Mouse (Mus musculus) layer of hippocampus, adult 9-11 months (tissue): Measurements from ENCODE around the gene 4933427D14Rik.

Source experiments
- DNase-seq: peaks from one replicate; pipeline ENCODE4 v3.0.0; 2022

The 4933427D14Rik gene

DNA sequence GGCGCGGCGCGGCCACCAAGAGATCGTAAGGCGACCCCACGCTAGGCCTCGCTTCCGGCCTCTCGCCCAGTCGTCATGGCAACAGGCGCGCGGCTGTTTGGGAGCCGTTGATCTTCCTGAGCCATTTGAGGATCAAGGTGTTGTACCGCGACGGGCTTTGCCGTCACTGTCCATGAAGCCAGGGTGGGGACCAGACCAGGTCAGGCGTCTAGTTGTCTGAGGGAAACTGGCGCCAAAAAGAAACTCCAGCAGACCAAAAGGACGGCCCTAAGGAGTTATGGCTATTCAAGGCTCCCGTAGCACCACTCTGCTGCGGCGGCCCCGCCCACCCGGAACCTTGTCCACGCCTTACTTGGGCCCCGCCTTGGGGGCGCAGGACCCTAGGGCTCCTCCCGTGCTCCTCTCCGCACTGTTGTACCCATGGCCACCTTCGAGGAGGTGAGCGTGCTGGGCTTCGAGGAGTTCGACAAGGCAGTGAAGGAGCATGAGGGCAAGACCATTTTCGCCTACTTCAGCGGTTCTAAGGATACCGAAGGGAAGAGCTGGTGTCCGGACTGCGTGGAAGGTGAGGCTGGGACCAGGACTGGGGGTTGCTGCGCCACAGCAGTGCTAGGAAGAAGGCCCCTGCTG lies at the start of gene 4933427D14Rik, which contains the start of gene Txndc17:
4933427D14Rik (minus strand) TSS at position 256 of the 630 bp plus-strand sequence.
Txndc17 (plus strand) TSS at position 344 of the 630 bp plus-strand sequence.
- peak; percentile 87 for DNase-seq

DNA sequence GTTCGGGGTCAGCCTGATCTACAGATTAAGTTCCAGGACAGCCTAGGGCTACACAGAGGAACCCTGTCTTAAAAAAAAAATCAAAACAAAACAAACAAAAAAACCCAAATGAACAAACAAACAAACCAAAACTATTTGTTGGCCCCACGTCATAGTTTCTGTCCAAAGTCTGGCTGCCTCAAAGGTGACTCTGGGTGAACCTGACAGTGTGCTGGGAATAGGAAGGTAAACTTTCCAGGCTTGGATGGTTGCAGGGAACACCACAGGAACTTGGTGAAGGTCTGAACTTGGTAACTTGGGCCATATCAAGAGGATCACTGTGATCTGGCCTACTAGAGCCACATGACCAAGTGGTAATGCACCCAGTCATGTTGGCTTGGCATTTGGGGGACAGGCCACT lies 49.2 kb upstream of the 4933427D14Rik start:
- DNase-seq: no peak

DNA sequence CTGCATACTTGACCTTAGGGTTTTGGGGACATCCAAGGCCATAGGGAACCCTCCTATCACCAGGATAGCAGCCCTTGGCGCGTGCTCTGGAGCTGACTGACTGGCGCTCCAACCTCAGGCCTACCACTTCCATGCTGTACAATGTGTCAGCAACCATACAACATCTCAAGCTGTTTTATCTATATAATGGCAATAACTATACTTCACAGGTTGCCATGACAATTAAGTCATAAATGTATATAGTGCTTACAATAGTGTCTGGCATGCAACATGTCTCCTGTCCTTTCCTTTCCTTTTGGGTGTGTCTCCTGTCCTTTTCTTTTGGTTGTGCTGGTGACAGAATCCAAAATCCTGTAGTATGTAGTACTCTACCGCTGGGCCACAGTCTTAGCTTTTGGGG lies 48.4 kb upstream of the 4933427D14Rik start:
- DNase-seq: no peak

DNA sequence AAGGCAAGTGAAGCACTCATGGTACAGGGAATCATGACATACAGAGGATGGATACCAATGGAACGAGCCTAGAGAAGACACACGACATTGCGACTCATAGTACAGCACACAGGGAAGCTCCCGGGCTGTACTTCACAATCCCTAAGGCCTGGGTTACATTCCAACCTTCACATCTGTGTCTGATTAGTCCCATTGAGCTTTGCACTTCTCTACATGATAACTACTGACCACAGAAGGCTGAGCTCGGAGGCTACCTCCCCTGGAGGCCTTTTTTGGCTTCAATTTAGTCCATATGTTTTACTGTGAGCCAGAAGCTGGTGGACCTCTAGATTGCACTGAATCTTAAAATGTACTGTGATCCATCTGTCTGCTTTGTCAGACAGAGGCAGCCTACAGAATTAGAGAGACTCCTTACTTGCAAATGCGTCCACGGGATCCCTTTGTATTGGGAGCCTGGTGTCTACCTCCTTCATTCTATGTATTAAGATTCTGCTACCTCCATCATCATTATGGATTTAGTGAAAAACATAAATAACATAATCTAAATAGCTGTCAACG lies 38.0 kb upstream of the 4933427D14Rik start:
- DNase-seq: peak; percentile 23

DNA sequence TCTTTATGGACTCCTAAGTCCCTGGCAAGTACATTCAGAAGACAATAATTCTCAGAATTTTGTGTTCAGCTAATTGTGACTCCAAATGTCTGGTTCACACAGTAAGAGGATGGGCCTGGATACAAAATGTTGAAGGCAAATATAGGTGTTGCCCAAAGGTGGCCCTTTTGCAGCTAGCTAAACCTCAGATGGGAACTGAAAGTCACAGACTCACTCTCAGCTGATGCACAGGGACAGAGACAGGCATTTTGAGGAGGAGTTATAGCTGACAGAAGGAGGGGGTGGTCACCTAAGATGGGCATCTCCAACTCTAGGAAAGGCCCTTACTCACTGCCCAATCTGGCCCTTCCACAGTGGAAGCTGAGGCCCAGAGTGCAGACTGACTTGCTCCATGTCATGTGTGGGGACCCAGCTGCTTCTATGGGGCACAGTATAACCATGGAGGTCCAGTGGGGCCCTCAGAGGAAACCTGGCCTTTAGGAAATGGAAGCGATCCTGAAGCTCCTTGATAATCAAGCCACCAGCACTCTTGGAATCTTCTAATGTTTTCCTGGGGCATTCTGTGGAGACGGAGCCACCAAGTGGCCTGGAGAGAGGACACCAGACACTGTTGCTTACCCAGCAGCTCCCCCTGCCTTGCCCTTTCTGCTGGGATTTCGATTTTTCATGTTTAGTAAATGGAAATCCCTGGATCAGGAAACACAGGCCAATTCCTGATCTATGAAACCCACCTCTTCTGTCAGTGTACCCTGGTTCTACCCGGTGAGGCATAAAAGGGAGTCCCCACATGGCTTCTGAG lies 33.0 kb upstream of the 4933427D14Rik start:
- DNase-seq: no peak

DNA sequence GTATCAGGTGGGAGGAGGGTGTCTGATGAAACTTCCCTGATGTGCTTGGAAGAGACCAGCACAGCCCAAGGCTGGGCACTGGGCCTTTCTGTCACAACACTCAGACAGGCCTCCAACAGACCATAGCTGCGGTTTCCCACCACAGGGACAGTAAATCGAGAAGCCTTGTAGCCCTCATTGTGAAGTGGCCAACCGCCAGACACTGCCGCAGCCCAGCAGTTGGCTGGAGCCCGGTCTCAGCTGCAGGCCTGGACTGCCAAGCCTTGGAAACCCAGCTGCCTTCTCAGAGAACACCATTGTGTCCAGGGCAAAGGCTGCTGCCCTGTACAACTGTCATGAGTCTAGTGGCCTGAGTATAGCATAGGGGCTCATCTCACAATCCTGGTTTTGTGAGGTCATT lies 26.8 kb upstream of the 4933427D14Rik start:
- peak; percentile 86 for DNase-seq

DNA sequence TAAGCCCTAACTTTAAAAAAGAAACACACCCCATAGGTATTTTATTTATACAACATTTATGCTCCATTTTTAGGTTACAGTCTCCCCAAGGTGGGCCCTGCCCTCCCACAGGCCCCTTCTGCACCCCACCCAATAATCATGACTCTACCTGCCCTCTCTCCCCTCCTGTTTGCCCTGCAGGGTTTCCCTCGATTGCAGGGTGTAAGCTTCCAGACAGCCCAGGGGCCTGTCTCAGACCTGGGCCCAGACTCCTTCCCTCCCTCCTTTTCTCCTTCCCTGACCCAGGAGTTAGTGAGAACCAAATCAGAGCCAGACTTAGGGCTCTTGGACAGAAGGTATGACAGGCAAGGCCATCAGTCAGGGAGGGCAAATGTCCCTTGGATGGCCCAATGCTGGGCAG lies 25.7 kb upstream of the 4933427D14Rik start:
- DNase-seq: no peak

DNA sequence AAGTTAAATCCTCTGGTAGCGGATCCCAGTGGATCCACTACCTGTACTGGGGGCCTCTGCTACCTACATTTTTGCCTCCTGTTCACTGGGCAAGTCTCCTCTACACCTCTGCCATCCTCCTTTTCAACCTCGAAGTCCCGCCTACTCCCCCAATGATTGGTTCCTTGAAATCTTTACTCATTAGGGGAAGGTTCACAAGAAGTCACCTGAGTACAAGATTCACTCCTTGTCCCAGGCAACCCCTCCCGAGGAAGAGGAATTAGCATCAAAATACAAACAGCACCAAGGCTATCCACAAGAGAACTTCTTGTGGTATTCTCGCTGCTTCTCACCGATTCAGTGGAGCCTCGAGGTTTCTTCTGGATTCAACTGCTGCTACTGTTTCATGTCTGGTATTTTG lies 24.8 kb upstream of the 4933427D14Rik start:
- DNase-seq: no peak

DNA sequence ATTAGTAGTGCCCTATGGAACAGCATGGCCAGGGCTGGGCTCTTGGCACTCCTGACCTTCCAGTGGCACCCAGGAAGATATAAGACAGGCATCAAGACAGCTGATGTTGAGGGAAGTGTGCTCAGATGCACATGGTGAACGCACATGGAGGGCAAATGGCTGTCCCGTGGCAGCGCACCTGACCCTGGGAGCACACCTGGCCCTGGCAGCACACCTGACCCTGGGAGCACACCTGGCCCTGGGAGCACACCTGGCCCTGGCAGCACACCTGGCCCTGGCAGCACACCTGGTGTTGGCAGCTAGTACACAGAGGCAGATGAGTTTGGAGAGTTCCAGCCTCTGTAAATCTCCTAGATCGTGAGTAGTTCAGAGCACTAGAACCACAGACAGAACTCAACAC lies 21.3 kb upstream of the 4933427D14Rik start:
- DNase-seq: no peak

DNA sequence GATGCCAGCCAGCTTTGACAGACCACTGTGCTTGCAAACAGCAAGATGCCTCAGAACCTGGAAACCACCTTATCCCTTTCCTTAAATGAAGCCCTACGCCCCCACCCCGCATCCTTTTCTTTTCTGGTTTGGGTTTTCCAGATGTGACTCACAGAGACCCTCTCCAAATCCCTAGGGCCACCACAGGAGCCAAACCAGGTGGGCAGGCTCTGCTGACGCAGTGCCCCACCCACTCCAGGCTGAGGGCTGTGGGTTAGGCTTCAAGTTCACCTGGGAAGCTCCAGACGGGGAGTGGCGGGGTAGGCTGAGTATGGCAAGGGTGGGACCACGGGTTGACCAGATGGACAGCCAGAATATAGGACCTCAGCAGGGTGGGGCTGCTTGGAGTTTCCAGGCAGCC lies 19.6 kb upstream of the 4933427D14Rik start:
- DNase-seq: no peak

DNA sequence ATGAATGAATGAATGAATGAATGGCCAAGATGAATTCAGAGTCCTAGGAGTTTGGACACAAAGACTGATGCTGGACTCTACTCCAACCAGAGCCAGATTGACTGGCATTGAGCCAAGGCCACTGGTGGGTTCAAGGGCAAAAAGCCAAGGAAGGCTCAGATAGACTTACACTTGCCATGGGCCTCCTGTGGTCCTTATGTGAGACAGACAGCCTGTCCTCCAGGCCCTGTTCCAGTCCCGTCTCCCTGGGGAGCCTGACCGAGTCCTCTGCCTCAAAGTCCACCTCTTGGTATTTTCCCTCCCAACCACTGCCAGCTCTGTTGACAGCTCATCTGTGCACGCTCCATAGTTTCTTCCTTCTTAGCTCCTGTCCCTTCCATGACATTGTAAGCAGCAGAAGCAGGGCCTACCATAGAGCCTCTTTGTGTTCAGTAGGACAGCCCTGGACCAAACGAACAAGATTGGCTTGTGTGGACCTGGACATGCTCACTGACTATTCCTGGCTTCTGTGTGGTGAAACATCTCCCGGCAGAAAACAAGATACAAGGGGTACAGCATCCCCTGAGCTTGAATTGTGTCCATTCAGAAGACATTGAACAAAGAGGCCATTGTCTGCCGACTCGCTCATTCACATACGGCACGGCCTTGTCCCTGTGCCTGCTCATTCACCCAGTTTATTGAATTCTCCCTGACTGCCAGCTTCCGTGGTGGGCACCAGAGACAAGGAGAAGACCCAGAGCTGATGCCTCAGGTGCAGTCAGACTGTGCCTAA lies 18.9 kb upstream of the 4933427D14Rik start:
- peak; percentile 75 for DNase-seq

DNA sequence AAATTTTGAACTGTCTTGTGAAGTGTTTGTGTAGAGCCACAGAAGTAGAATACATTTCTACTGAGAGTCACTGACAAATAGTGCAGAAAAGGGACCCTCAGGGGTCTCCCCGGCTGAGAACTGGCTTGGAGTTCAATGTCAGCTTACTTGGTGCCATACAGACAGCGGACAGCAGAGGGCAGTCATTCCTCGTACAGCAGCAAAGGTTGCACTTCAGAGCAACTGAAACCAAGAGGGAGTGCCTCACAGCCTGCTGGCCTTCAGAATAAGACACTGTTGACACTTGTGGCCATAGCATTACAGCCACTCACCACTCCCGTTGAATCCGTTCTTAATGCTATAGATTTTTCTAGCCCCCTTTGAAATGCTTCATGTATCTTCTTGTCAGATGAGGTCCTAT lies 17.6 kb upstream of the 4933427D14Rik start:
- peak; percentile 67 for DNase-seq

DNA sequence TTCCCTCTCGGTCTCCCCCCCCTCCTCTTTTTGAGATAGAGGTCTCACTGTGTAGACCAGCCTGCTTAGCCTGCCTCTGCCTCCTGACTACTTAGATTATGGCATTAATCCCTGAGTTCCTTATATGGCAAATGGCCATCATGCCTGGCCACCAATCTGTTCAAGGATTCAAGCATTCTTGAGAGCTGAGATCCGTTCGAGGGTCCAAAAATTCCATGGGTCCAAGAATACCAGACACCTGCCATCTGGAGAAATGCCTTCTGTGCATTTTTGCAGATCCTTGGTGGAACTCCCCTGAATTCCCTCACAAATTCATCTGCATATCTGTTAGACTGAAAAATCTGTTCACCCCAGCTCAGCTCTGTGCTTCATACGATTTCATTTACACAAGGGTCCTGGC lies 16.2 kb upstream of the 4933427D14Rik start:
- DNase-seq: no peak

DNA sequence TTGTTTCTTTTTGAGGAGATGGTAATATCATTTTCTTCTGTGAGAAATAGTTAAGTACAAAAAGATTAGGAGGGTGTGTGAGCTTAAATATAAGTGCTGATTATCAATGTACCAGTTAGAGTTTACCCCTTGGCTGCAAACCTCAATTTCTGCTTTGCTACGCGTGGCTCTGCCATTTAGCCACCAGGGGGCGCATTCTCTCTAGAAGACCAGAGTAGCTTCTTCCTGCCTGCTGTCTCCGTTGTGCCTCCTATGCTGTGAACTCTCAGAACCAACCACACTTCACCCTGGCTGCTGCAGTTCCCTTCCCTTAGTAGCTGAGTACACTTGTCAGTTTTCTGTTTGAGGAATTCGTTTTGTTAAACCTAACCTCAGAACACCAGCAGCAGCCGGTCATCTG lies 14.0 kb upstream of the 4933427D14Rik start:
- peak; percentile 63 for DNase-seq

DNA sequence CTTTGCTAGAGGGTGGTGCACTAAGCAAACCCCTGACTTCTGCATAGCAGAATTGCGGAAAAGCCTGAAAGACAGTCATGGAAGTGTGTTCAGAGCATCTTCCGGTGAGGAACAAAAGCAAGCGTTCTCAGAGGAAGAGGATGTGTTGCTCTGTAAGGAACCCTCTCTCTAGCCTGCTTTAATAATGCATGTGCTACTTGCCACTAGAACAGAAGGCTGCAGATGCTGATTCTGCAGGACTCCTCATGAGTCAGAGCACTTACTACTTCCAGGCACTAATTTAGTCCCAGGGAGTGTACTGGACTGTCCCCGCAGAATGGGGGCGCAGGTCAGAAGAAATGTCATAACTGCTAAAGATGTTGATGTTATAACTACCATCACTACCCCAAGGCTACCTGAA lies 9.9 kb upstream of the 4933427D14Rik start:
- no peak for DNase-seq

DNA sequence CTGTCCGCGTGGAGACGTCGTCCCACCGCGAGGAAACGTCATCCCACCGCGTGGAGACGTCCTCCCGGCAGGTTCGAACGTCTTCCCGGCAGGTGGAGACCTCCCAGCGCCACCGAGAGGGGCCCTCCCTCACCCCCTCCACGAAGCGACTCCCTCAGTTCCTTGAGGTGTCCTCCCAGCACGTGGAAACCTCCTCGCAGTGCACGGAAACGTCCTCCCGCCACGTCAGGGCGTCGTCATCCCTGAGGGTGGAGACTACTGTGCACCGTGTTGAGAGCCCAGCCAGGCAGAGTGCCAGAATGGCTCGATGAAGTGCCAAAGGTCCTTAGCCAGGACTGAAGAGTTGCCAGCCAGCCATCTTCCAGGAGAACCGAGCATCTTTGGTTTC lies 8.1 kb upstream of the 4933427D14Rik start, which contains the start of gene Med31:
Med31 (minus strand) TSS at position 183 of the 388 bp plus-strand sequence.
- peak; percentile 78 for DNase-seq

DNA sequence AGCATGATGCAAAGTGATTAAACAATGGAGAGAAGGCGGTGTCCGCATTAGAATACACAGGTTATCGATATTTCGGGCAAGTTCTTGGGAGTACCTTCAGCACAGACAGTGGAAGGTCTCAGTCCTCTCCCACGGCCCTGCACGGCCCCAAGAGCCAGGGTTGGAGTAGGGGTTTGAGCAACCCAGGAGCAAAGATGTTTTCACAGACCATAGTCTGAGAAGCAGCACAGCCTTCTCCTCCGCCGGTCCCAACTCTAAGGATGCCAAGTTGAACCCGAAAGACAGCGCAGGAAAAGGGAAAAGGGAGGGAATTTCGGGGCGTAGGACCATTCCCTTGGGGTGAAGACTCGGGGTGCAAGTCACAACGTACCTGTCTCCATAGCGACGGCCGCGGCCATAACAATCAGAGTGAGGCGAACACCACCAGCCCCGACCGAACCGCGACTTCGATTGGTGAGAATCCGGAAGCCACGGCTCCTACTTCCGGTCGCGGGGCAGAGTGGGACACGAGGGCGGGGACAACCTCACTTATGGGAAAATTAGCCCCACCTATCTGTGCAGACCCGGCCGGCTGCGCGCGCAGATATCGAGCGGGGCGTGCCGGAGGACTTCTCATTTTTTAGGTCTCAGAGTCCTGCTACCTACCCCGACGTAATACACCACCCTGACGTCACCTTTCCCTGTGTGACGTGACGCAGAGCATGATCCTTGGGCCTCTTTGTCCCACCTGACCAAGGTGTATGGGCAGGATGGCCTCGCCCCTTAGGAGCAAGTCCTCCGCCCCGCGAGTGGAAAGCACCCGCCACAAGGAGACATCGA lies 7.5 kb upstream of the 4933427D14Rik start:
- peak; percentile 97 for DNase-seq

DNA sequence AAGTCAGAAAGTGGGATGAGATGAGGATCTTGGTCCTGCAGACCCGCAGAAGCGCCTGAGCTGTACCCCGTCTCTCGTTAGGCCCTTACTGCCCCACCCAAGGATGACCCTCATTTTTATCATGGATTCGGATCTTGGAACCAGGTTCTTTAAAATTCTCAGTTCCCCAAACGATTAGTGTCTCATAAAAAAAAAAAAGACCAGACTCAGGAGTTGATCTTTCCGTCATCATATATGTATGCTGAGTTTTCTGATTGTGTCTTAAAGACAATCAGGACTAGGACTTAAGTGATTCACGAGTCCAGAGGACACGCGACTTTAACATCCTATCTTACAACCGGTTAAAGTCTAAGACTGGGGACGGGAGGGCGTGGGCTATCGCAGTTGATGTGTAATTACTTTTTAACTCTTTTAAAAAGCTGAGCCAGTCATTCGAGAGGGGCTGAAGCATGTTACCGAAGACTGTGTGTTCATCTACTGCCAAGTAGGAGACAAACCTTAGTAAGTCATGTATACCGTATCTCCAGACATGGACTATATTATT lies 647 bp upstream of the 4933427D14Rik start:
- DNase-seq: no peak

DNA sequence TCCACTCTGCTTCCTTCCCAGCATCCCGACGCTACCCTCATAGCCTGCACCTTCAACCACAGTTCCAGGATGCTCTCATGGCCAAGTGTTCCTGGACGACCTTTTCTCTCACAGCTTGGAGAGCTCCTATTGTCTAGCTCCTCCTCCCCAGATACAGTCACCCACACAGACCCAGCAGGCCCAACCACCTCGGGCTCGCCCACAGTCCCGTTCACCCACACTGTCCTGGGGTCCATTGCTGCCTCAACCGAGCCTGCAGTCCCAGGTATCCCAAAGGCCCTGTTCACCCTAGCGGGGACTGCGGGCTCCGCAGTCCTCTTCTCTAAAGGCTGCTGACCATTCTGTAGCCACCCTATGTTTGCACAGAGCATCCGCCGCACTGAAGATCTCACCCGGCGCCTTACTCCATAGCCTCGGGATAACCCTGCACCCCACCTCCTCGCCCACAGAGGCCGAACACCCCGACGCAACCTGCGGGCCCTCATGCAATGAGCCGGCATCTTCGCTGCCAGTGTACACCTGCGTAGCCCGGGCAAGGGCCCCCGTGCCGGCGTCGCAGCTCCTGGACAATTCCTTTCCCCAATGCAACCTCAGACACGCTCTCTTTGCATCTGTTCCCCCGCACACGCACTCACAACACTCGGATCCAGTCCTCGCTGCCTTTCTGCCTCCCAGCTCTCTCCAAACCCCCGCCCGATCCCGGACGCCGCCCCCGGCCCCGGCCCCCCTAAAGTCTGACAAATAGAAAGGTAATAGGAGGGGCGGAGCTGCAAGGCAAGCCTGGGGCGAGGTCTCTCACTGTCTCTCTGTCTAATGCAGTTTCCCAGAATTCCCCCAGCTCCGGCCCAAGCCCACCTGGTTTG lies 687 bp downstream of the 4933427D14Rik start, which contains the start of gene Gm43951:
Gm43951 (minus strand) TSS at position 500 of the 863 bp plus-strand sequence.
- DNase-seq: no peak

DNA sequence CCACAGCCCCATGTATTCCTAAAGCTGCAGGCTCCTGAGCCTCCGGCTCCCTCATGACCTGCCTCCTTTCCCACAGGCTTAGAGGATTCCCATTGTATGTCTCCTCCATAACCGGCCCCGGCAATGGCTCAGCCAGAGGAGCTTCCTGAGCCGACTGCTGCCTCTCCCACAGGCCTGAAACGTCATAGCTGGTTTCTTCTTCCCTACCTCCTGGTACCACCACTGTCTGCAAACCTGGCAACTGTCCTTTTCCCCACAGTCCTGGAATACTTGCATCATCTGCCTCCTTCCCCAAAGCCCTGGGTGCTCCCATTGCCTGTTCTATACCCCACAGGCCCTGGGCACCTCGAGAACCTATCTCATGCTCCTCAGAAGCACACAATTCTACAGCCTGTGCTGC lies 2.0 kb downstream of the 4933427D14Rik start:
- DNase-seq: no peak

DNA sequence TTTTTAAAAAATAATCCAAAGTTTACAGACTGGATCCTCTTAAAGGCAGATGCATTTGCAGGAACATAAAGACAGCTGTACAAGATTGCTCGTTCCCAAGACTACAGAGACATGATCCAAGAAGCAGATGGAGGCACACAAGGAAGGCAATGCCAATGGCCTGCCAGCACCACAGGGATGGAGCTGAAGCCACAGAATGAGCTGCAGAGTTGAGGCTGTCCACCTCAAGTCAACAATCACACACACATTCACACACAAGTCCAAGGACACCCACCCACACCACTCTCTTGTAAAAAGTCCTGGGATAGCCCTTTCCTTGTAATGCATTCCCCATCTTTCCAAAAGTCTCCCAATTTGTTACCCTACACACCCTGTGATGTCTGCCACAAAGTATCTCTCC lies 3.8 kb downstream of the 4933427D14Rik start:
- DNase-seq: no peak
